Mouse (Mus musculus) kidney, adult 9 months (tissue): Measurements from ENCODE around the gene Cpa5.

Experiments
- DNase-seq: peaks from one replicate; pipeline ENCODE4 v3.0.0; 2022

The Cpa5 gene

DNA sequence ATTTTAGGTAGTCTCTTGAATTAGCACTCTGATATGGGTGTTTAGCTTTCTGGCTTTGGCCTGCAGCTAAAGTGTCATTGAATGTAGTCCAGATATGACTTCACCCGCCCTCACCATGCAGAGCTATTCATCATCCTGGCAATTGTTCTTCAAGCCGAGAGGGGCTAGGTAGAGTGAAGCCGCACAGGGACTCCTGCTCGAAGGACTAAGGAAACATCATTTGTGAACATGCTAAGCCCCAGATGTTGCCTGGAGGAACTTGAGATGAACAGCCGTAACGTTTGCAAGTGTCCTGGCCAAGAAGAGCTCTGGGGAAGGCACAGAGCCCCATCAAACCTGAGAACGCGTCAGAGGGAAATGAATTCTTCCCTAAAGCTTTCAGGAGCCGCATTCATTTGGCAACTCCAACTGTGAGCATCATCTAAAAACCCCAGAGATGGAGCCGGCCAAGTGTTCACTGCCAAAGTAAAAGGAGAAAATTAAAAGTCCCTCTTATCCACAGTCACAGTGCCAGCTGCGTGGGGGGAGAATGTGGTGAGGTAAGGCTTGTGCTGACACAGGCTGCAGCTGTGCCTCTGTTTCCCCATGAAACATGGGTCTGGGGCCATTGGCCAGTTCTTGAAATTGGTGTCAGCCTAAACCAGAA lies 39.0 kb downstream of the Cpa5 start:
- no peak for DNase-seq

DNA sequence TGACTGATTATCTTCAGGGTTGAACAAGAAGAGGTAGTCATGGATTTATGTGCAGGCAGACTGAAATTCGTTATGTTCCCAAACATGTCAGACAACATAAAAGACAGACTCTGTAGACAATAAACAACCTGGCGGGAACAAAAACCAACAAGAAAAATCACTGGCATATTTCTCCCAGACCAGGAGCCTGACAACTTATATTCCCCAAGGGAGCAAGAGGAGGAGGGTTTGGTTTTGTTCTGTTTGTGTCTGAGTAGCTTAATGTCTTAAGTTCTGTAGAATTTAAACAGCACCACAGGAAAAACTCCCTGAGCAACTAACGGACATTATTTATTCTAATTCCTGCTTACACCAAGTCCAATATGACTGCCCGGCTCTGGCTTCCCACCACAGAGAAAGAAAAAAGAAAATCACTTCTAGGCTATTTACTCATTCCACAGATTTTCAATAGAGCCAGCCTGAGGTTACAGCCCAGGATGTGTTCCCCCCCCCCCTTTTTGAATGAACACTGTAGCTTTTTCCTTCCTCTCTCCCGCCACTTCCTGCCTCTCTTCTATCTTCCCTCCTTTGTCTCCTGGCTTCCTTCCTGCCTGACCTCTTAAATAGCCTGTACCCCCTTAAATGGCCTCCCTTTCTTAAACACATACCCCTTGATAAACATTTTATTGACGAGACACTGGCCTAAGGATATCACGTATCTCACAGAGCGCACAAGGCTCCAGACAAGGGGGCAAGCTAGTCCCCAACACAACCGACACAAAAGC lies 41.8 kb downstream of the Cpa5 start:
- DNase-seq: no peak

DNA sequence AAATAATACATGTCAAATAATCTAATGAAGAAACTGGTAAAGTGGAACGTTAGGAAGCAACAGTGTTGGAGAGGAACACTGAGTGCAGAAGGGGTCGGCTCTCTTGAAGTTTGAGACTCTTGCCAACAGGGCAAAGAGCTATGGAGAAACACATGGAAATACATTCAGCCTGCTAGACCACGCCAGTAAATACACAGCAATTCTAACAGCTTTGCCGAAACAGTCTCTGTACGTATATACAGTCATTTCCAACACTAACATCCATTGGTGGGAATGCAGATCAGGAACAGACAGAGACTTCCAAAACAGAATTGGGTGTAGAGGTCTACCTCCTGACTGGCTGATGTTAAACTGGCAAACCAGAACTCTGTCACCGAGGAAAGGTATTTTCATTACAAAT lies 42.7 kb downstream of the Cpa5 start:
- DNase-seq: no peak

DNA sequence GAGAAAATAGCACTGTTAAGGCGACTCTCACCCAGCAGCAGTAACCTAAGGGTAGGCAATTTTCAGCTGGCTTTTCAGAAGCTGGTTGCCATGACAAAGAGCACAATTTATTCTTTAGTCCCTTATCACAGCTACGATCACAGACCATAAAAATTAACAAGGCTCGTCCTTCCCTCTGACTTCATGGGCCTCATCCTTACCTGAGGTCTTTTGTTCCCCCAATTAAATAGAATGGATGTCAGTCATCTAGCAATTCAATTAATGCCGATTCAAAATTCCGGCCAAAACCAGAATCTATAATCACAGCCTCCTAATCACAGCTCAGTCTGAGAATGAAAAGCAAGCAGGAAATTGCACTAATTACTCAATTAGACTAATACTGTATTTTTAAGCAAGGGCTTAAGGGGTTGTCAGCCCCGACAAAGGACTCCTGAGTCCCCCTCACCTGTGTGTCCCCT lies 43.6 kb downstream of the Cpa5 start:
- no peak for DNase-seq

DNA sequence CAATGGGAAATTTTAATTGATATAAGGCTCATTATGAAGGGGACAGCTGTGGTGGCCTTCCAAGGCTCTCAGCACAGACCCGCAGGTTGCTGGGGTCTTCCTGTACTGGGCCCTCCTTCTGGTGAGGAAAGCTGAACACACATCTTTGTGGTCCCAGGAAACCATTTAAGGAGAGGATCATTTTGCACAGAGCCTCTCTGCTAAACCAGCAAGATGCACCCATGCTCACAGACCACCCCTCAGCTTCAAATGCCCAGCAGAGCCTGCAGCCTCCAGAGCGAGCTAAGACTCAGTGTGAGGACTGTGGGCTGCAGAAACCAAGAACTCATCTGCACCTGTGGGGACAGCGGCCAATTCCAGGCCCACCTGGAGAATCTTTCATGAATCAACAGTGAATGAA lies 44.1 kb downstream of the Cpa5 start:
- no peak for DNase-seq

DNA sequence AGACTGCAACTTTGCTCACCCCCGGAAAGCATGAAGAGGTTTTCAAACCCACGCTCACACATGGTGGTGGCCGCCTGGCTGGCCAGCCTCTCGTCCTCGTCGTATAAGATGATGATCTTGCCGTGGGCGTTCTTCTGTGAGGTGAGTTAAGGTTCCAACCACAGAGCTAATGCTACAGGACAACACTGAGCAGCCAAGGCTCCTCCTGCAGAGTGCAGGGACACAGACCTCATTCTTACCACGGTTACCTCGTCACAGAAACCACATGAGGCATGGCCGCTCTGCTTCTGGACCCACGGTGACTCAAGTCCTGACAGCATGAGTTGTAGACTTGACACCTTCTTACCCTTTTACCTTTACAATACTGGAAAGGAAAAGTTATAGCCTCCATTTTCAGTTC lies 46.5 kb downstream of the Cpa5 start:
- DNase-seq: no peak

DNA sequence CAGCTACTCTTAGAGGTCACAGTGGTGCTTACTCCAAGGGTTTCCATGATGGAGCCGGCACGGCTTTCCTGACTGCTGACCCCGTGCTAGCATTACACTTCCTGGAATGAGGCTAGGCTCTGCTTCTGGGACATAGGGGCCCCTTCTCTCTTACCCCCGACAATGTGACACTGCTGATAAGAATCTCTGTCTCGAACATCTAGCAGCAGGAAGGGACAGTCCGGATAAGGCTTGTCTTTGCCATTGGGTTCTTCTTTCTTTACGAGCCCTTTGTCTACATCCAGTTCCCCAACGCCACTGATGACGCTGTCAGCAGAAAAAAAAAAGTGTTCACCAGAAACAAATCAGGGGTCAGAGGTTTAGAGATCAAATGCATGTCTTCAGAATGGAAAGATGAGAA lies 47.8 kb downstream of the Cpa5 start:
- no peak for DNase-seq

DNA sequence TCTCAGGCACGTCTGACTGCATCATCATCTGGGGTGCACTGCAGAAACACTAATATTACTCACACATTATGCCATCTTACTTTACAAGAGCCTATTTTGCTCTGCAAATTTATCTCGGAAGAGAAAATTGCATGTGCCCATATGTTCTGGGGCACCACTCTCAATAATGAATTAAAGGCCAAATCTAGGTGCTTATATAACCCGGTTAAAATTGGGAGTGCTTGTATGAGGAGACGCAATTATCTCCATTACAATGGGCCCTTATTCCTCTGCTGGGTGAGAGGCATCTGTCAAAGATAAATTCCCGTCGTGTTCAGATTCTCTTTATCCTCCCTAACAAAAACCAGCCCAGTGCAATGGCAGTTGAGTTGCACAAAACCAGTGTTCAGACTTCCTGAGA lies 54.0 kb downstream of the Cpa5 start:
- DNase-seq: no peak

DNA sequence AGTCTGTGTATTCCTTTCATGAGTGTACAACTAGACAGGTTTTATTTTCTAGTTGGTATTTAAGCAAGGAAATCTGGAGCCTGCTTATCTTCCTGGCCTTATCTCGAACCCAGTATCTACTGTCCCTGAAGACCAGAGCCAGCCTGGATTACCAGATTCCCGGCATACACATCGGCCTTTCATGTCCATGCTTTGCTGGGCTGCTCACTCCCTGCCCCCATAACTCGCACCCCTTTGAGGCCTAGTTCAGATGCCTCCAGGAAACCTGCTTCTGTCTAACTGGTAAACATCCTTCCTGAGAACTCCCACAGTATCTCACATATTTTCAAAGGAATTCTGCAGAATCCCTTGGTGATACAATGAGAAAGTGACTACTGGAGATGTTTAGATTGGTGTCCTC lies 54.5 kb downstream of the Cpa5 start:
- no peak for DNase-seq

DNA sequence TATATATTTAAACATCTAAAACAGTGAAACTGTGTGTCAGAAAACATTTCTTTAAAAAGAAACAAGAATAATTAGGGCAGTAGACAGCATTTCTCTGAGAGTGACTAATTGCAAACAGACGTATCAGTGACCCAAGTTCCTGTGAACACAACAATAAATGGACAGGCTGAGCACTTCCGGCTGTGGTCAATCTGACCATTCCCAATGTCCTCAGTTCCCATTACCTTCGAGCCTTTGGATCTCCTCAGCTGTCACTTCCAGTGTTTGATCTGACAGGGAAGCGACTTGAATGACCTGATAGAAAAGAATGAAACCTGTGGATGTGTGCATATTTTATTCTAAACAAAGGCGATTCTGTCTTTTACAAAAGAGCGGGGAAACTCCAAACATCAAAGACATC lies 55.2 kb downstream of the Cpa5 start:
- no peak for DNase-seq

DNA sequence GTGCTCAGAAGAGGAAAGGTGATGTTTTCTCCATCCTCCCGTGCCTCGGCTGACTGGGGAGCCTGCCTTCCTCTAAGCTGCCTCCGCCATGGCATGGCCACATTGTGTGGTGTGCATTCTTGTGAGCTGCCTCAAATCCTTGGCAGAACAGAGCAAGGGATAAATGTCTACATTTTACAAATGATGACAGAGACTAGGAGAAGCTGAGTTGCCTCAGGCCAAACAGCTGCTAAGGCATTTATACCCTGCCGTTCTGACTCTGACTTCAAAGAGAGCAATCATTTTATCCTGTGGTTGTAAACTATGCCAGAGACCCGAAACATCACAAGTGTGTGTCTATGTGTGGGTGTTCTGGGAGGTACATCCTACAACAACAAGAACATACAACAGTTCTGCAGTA lies 56.8 kb downstream of the Cpa5 start:
- DNase-seq: no peak

DNA sequence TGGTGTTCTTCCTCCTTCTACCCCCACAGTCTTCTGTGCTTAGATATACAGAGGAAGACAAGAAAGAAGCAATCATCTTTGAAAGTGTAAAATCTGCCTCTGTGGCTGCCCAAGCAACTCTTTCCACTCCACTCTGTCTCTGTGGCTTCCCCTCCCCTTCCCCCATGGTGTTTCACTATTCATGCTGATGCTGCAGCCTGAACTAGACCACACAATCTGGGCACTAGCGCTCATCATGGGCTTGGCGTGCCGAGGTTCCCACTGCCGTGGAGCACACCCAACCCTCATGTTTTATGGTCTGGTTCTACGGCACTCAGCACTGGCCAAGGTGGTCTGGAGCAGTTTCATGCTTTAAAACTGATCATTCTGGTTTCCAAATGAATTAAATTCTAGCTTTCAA lies 60.9 kb downstream of the Cpa5 start:
- DNase-seq: no peak

DNA sequence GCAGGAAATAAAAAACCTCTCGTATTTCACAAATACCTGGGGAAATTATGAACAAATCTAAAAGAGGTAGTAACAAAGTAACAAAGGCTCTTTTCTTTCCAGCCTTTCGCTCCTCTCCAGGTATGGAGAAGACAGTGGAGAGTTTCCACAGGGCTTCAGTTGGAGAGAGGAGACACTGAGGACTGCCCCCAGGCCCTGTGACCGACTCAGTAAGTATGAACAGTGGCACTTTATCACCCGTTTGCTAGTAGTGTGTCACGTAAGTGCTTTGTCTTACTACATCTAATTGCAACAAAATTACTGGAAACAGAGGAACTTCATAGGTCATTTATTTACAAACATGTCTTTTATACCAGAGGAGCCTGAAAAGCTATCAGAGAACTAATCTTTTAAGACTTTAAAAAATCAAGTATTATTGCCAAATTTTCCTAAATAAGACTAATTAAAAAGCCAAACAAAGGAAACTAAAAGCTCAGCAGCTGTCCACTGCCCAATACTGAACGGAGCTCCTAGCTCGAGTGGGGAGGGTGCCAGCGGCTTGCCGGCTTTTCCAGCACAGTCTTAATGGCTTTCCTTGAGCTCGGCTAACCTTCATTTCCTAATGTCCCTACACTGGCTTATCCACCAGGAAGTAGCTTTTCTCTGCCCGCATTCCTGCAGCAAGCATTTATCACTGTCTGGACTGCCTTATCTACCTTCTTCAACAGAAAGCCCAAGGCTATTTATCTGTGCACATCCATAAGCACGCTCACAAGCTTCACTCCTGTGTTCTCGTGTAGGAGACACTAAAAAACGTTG lies 63.2 kb downstream of the Cpa5 start:
- no peak for DNase-seq

DNA sequence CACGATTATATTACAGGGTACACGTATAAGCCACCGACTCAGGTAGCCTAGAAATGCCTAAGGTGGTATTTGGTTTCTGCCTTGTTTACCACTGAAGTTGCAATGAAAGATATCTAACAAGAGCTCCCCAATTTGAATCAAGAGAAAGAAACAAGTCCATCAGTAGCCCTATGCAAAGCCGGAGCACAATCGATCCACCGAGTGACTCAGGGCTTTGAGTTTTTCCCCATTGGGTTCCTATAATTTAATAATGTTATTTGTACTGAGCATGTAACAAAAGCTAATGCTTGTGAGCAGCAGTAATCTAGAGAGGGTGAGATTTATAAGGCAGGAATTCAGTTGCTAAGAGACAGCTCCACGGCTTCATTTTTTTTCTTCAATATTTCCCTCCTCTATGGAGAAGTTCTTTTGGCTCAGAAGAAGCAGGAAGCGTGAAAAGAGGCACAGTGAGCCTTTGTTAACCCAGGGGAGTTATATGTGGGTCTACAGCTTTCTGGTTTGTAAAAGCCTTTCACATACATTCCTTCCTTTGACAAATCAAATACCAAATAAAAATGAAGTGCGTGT lies 64.0 kb downstream of the Cpa5 start:
- no peak for DNase-seq

DNA sequence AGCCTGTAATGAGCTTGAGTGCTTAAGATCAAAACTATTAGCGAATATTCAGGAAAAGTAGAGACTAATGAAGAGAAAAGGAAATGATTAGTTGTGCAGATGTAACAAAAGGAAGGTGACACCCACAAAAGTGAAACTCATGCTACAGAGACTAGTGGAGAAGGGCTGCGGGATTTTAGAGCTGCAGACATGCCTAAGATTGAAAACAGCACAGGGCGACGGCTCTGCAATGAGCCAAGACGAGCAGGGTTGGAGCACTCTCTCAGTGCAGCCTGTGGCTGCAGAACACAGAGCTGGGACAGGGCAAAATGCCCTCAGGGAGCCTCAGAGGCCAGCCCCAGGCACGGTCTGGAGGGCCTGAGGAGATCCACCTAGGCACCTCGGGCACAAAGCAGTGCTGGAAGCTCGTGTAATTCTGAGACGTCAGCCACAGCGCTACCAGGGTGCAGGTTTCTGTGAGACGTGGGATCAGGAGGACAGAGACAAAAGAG lies 64.5 kb downstream of the Cpa5 start:
- no peak for DNase-seq

DNA sequence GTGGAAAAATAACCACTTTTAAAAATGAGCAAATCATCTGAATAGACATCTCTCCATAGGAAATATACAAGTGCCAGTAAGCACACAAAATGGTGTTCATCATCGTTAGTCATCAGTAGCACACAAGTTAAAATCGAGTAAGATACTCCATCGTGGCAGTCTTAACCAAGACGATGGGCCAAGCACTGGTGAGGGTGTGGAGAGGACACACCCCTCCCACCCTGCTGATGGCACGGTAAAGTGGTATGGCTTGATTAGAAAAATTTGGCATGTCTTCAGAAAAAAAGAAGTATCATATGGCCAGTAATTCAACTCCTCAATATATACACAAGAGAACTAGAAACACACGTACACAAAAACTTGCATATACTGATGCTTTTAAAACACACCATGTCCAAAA lies 65.7 kb downstream of the Cpa5 start:
- DNase-seq: no peak

DNA sequence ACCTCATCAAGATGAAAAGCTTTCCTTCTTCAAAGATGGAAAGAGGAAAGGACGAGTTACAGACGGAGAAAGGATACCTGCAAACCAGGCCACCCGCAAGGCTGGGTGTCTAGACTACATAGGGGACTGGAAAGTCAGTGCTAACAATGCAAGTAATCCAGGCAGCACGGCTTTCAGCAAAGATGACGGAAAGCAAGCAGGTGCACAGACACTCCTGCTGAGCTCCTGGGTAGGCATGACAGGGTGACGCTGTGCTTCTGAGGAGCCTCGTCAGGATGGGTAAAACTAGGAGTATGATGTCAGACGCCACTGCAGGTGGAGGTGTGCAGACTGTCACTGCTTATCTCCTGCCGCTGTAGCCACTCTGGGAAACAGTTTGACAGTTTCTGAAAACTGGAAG lies 66.8 kb downstream of the Cpa5 start:
- no peak for DNase-seq

DNA sequence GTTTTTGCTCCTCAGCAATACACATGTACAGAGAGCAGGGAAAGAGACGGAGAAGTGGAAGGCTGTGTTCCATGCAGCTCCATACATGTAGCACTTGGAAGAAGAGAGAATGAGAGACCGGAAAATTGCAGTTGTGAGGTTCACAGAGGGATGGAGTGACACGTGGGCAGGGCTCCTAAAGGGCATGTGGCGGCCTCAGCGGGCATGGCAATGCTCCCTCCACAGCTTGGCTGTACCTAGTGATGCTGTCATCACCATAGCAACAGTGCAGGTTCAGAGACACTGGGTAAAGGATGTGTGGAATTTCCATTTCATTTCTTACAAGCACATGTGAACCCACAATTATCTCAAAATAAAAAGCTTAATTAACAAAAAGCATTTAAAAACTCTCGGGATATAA lies 67.7 kb downstream of the Cpa5 start:
- no peak for DNase-seq

DNA sequence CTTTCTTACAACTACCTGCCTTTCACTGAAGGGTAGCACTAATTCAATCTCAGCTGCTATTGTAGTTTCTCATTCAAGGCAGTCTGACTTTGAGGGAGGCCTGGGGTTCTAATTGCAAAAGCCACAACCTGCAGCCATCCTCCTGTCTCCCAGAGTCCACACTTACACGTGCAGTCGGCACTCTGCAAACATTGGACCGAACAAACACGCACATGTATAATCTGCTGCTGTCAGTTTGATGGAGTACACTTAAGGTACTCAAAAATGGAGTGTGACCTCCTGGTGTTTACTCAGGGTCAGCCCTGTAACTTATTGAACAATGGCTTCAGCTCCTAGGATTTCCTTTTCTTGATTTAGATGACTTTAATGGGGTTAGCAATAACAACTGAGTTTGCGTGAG lies 68.8 kb downstream of the Cpa5 start:
- DNase-seq: no peak

DNA sequence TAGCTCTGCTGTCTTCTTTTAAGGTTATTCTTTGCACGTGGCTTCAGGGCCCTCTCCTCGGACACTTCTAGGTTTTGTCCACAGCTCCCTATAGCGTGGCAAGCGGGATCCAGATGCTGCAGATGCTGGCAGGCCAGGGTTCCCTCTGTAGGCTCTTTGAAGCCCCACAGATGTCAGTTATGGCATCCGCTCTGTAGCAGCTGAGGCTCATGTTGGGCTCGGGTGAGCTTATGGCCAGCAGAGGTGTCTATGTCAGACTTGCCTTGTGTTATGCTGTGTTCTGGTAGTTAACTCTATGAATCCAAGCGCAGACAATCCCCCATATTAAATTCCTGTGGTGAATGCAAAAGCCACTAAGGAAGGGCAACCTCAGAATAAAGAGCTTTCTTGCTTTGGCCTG lies 69.6 kb downstream of the Cpa5 start:
- DNase-seq: no peak
